Mouse (Mus musculus) kidney, postnatal 36 days (tissue): Measurements from ENCODE around the gene Olfr476.
"Not testable (repeated sequence)": the region's sequence is repeated elsewhere in the genome, so short reads cannot be mapped to it uniquely, and the experiment has no call there.

Experiments
- DNase-seq, 2 experiments: peaks; one replicate each; pipeline ENCODE4 v3.0.0; 2021 to 2022; ENCODE audit warnings: mixed read lengths in 2 of 2

The Olfr476 gene

GRCm38 (mm10) chr7:107964503-107964902, at the start of gene Olfr476:
Olfr476 (plus strand) TSS chr7:107964803.
- no peak for DNase-seq

GRCm38 (mm10) chr7:107930146-107930545, 34.5 kb upstream of the Olfr476 start, which contains the start of gene Olfr473:
Olfr473 (plus strand) TSS chr7:107930446.
- no peak for DNase-seq

GRCm38 (mm10) chr7:107952539-107952938, 12.1 kb upstream of the Olfr476 start:
- not testable (repeated sequence) for DNase-seq

GRCm38 (mm10) chr7:107954343-107954742, 10.3 kb upstream of the Olfr476 start, which contains the start of gene Olfr474:
Olfr474 (plus strand) TSS chr7:107954643.
- DNase-seq: no peak

- no peak for DNase-seq
Measured at GRCm38 (mm10) chr7:107986393-107986792, 21.8 kb downstream of the Olfr476 start, which contains the start of gene Olfr477. Olfr477 (plus strand) TSS chr7:107986693.

- DNase-seq: not testable (repeated sequence)
Measured at GRCm38 (mm10) chr7:108014256-108014655, 49.7 kb downstream of the Olfr476 start.
